In genomic region chr12:34908008-34908407, GRCm38 (mm10) we compare ENCODE assay signal across 16 mouse cellular contexts. TPM values are rescaled to one million over a fixed set of nuclear protein-coding genes. Genes with fewer than 3 reads are reported as not detected.
DNase-seq lines count a peak whose midpoint lies in the region; ATAC-seq lines count a peak whose summit lies in the region.
"Had no signal": no experiment of that assay in that cellular context is flagged by ENCODE, and none has a peak within 500 bp of the region (broad histone marks: within the 10 kb centered on the region; RNA-seq: fewer than 3 reads in every experiment).

No protein-coding gene starts in this region.

- no peak for ATAC-seq in cerebellum, adult (ENCODE audit: insufficient number of reproducible peaks, low FRiP score, low TSS enrichment)
- ATAC-seq in neural tube, embryonic 12.5 days (ENCODE audit: low FRiP score, low read depth), result no peak
- ATAC-seq in midbrain, embryonic 15.5 days (replicated peaks), result no peak

- no peaks in the 10 kb centered on the region for H3K9me3 ChIP-seq in neural tube, embryonic 12.5 days
- H3K9me3 ChIP-seq in midbrain, embryonic 15.5 days, result no peaks in the 10 kb centered on the region
- H3K9me3 ChIP-seq: embryonic facial prominence, embryonic 13.5 days; forebrain, embryonic 10.5 days; intestine, embryonic 15.5 days; limb, embryonic 10.5 days; liver, embryonic 13.5 days; midbrain, embryonic 12.5 days had no signal

- H3K36me3 ChIP-seq in neural tube, embryonic 12.5 days, result no peaks in the 10 kb centered on the region
- H3K36me3 ChIP-seq in midbrain, embryonic 15.5 days (replicated peaks), result no peaks in the 10 kb centered on the region
- H3K36me3 ChIP-seq: embryonic facial prominence, embryonic 13.5 days; forebrain, embryonic 10.5 days; intestine, embryonic 15.5 days; limb, embryonic 10.5 days; liver, embryonic 13.5 days; midbrain, embryonic 12.5 days had no signal

- H3K9ac ChIP-seq in neural tube, embryonic 12.5 days, result no peak overlapping the region
- H3K9ac ChIP-seq in midbrain, embryonic 15.5 days, result no peak overlapping the region
- H3K9ac ChIP-seq: intestine, embryonic 15.5 days; liver, embryonic 13.5 days had no signal

- H3K4me3 ChIP-seq in neural tube, embryonic 12.5 days, result no peak overlapping the region
- H3K4me3 ChIP-seq in midbrain, embryonic 15.5 days, result peak overlapping the region; percentile 87; the same call in 1 of the 2 replicates

- 0 out of 2 replicates have a peak overlapping the region, but pooled peaks have one; percentile 92 for H3K4me2 ChIP-seq in neural tube, embryonic 12.5 days (replicated peaks)
- peak overlapping the region; percentile 93 for H3K4me2 ChIP-seq in midbrain, embryonic 15.5 days

- 62% methylated on average over 2 of the region's 2 CpGs for WGBS in neural tube, embryonic 12.5 days
- 64% methylated on average over 2 of the region's 2 CpGs for WGBS in midbrain, embryonic 15.5 days

- peak; percentile 11 for DNase-seq in cerebellum, adult 11-12 months
- no peak for DNase-seq in neural tube, embryonic 10.5 days (ENCODE audit: extremely low spot score, low spot score)
- no peak for DNase-seq in urinary bladder, postnatal 4 days (ENCODE audit: low spot score in 2 of 2)
- no peak for DNase-seq in embryo, embryonic 10 days (ENCODE audit: low spot score)
- DNase-seq in kidney, adult 11 months, result no peak
- DNase-seq: adrenal gland, adult 8-10 months; heart, adult 11 months; liver, embryonic 13.5 days had no signal

- H3K27ac ChIP-seq in neural tube, embryonic 12.5 days, result no peak overlapping the region
- H3K27ac ChIP-seq in midbrain, embryonic 15.5 days, result no peak overlapping the region
- H3K27ac ChIP-seq: embryonic facial prominence, embryonic 13.5 days; intestine, embryonic 15.5 days; limb, embryonic 10.5 days; liver, embryonic 13.5 days had no signal

- peaks cover 15% of the 10 kb centered on the region for H3K27me3 ChIP-seq in neural tube, embryonic 12.5 days (replicated peaks)
- H3K27me3 ChIP-seq in midbrain, embryonic 15.5 days (replicated peaks), result peaks cover 5% of the 10 kb centered on the region; the same call in 1 of the 2 replicates

- no peaks in the 10 kb centered on the region for H3K4me1 ChIP-seq in neural tube, embryonic 12.5 days
- peaks cover 9% of the 10 kb centered on the region for H3K4me1 ChIP-seq in midbrain, embryonic 15.5 days
- H3K4me1 ChIP-seq: intestine, embryonic 15.5 days; liver, embryonic 13.5 days had no signal

RNA-seq across cellular contexts. Expression of gene Hdac9, which starts 8.9 kb away (rescaled TPM):
- 7.5 and 8.8 TPM in 2 replicates for polyA plus RNA-seq in neural tube, embryonic 12.5 days (2016; fragmentation: Nextera tagmentation; extraction: Ambion mirVana)
- polyA plus RNA-seq in midbrain, embryonic 15.5 days (2015; fragmentation: Nextera tagmentation; extraction: Ambion mirVana), result 10.8 and 12.2 TPM in 2 replicates
